Mouse (Mus musculus) midbrain, embryonic 14.5 days (tissue): ENCODE measurements around the gene Nav1. TPM values are rescaled to one million over a fixed set of nuclear protein-coding genes. Genes with fewer than 3 reads are reported as not detected.
A peak's percentile ranks its signal among the peaks of the same experiment; 100 is the strongest.

Source experiments
- ATAC-seq: fragments of 200-750 bp; cut with Nextera tagmentation; 2 replicates; pipeline ENCODE4 v1.8.0; 2017; ENCODE audit warnings: moderate number of reproducible peaks, moderate library complexity; ENCODE audit not compliant: low FRiP score, low TSS enrichment
- DNase-seq: peaks from one replicate; pipeline ENCODE4 v3.0.0-alpha.2; 2015
- H3K27ac ChIP-seq: fragments of 300-500 bp; sonication (generic); replicated peaks from 2 replicates; pipeline ENCODE4 v1.5.1; 2014; ENCODE audit warnings: mild to moderate bottlenecking, low read depth, low read length, moderate library complexity
- H3K27me3 ChIP-seq: fragments of 300-500 bp; sonication (generic); 2 replicates; pipeline ENCODE4 v1.6.1; 2014; ENCODE audit warnings: low read length, control low read depth, mixed read lengths; ENCODE audit not compliant: control insufficient read depth, insufficient read depth
- H3K36me3 ChIP-seq: fragments of 300-500 bp; sonication (generic); 2 replicates; pipeline ENCODE4 v1.6.1; 2014; ENCODE audit warnings: low read length, control low read depth; ENCODE audit not compliant: control insufficient read depth, insufficient read depth
- H3K4me1 ChIP-seq: fragments of 300-500 bp; sonication (generic); 2 replicates; pipeline ENCODE4 v1.6.1; 2014; ENCODE audit warnings: mild to moderate bottlenecking, antibody characterized with exemption, low read length, control low read depth; ENCODE audit not compliant: control insufficient read depth, insufficient read depth
- H3K4me2 ChIP-seq: fragments of 300-500 bp; sonication (generic); 2 replicates; pipeline ENCODE4 v1.6.1; 2014; ENCODE audit warnings: mild to moderate bottlenecking, low read length, moderate library complexity
- H3K4me3 ChIP-seq: fragments of 300-500 bp; sonication (generic); replicated peaks from 2 replicates; pipeline ENCODE4 v1.5.1; 2014; ENCODE audit warnings: low read depth, low read length
- H3K9ac ChIP-seq: fragments of 300-500 bp; sonication (generic); replicated peaks from 2 replicates; pipeline ENCODE4 v1.6.1; 2014; ENCODE audit warnings: mild to moderate bottlenecking, low read length, moderate library complexity
- H3K9me3 ChIP-seq: fragments of 300-500 bp; sonication (generic); 2 replicates; pipeline ENCODE4 v1.6.1; 2016; ENCODE audit warnings: low read length, control low read depth, mixed read lengths; ENCODE audit not compliant: control insufficient read depth
- WGBS: fragments of 180-500 bp; shearing (Covaris S2); extraction: QIAGEN DNeasy Blood & Tissue Kit; methylation state at CpG from one replicate; pipeline ENCODE4 v1.1.7; 2014; 5-methylcytosine and 5-hydroxymethylcytosine counted together
- polyA plus RNA-seq: library from polyadenylated mRNA; unstranded; fragments of >200 nt; fragmentation: Nextera tagmentation; extraction: Ambion mirVana; gene quantifications from 2 replicates; pipeline ENCODE4 v1.2.1, GENCODE M21; 2014

Gene Nav1
- polyA plus RNA-seq, 1 experiment from 2014 or later, result 56.3 TPM

- Histone ChIP-seq H3K9ac (peak overlapping the region; percentile 41; the same call in 1 of the 2 replicates), H3K9me3 (no peaks in the 10 kb centered on the region), H3K36me3 (peaks cover 7% of the 10 kb centered on the region; the same call in 1 of the 2 replicates), H3K4me1 (peaks cover 63% of the 10 kb centered on the region), H3K27me3 (no peaks in the 10 kb centered on the region), H3K27ac (0 out of 2 replicates have a peak overlapping the region, but pooled peaks have one; percentile 22), H3K4me2 (peak overlapping the region; percentile 85), H3K4me3 (peak overlapping the region; percentile 18)
- 10% methylated on average over 8 of the region's 8 CpGs for WGBS
- ATAC-seq, result no peak
- DNase-seq, result peak; percentile 71
Observed at GRCm38 (mm10) chr1:135581001-135581400, 26.1 kb downstream of the Nav1 start.

- 54% methylated on average over 3 of the region's 3 CpGs for WGBS
- no peak overlapping the region for H3K4me3 ChIP-seq
Observed at GRCm38 (mm10) chr1:135579111-135579510, 28.0 kb downstream of the Nav1 start.

GRCm38 (mm10) chr1:135577793-135578192 is 29.3 kb downstream of the Nav1 start:
- H3K27ac ChIP-seq, result no peak overlapping the region
- WGBS, result 74% methylated on average over 2 of the region's 2 CpGs
- H3K9me3 ChIP-seq, result no peaks in the 10 kb centered on the region
- no peak overlapping the region for H3K9ac ChIP-seq
- no peak overlapping the region for H3K4me2 ChIP-seq
- DNase-seq (no peak), ATAC-seq (no peak)
- peaks cover 63% of the 10 kb centered on the region for H3K4me1 ChIP-seq
- peaks cover 13% of the 10 kb centered on the region; the same call in 1 of the 2 replicates for H3K36me3 ChIP-seq
- H3K27me3 ChIP-seq, result no peaks in the 10 kb centered on the region
- no peak overlapping the region for H3K4me3 ChIP-seq

More at GRCm38 (mm10) chr1:135579111-135579510, 28.0 kb downstream of the Nav1 start:
- Histone ChIP-seq H3K27ac (no peak overlapping the region), H3K27me3 (no peaks in the 10 kb centered on the region), H3K4me1 (peaks cover 61% of the 10 kb centered on the region), H3K9me3 (no peaks in the 10 kb centered on the region), H3K9ac (no peak overlapping the region), H3K36me3 (peaks cover 13% of the 10 kb centered on the region; the same call in 1 of the 2 replicates), H3K4me2 (peak overlapping the region; percentile 85; the same call in 1 of the 2 replicates)
- DNase-seq (no peak), ATAC-seq (no peak)

- ATAC-seq (no peak), DNase-seq (no peak)
- no peaks in the 10 kb centered on the region for H3K9me3 ChIP-seq
- 91% methylated on average over 1 of the region's 1 CpGs for WGBS
- H3K9ac ChIP-seq, result no peak overlapping the region
- H3K4me3 ChIP-seq, result no peak overlapping the region
- no peaks in the 10 kb centered on the region for H3K27me3 ChIP-seq
- no peak overlapping the region for H3K27ac ChIP-seq
- peaks cover 42% of the 10 kb centered on the region for H3K4me1 ChIP-seq
- no peak overlapping the region for H3K4me2 ChIP-seq
- H3K36me3 ChIP-seq, result peaks cover 13% of the 10 kb centered on the region; the same call in 1 of the 2 replicates
Observed at GRCm38 (mm10) chr1:135575393-135575792, 31.7 kb downstream of the Nav1 start.

- no peak for ATAC-seq
- Histone ChIP-seq H3K36me3 (peaks cover 13% of the 10 kb centered on the region; the same call in 1 of the 2 replicates), H3K9me3 (no peaks in the 10 kb centered on the region), H3K27ac (no peak overlapping the region), H3K4me1 (peaks cover 34% of the 10 kb centered on the region), H3K27me3 (no peaks in the 10 kb centered on the region), H3K9ac (no peak overlapping the region), H3K4me3 (no peak overlapping the region), H3K4me2 (no peak overlapping the region)
- no peak for DNase-seq
- WGBS, result 77% methylated on average over 4 of the region's 4 CpGs
Observed at GRCm38 (mm10) chr1:135574451-135575208, 32.5 kb downstream of the Nav1 start.

- Histone ChIP-seq H3K27ac (peak overlapping the region; percentile 22; the same call in 1 of the 2 replicates), H3K4me1 (peaks cover 13% of the 10 kb centered on the region; the same call in 1 of the 2 replicates), H3K9ac (no peak overlapping the region), H3K9me3 (no peaks in the 10 kb centered on the region), H3K27me3 (no peaks in the 10 kb centered on the region), H3K4me2 (no peak overlapping the region), H3K36me3 (peaks cover 6% of the 10 kb centered on the region; the same call in 1 of the 2 replicates), H3K4me3 (no peak overlapping the region)
- DNase-seq (no peak), ATAC-seq (no peak)
- 27% methylated on average over 4 of the region's 4 CpGs for WGBS
Observed at GRCm38 (mm10) chr1:135572139-135572892, 34.8 kb downstream of the Nav1 start.

- DNase-seq, result no peak
- H3K27me3 ChIP-seq, result no peaks in the 10 kb centered on the region
- H3K4me3 ChIP-seq, result no peak overlapping the region
- H3K9ac ChIP-seq, result no peak overlapping the region
- H3K4me2 ChIP-seq, result no peak overlapping the region
- H3K36me3 ChIP-seq, result no peaks in the 10 kb centered on the region; the same call in 1 of the 2 replicates
- H3K9me3 ChIP-seq, result no peaks in the 10 kb centered on the region
- peaks cover 32% of the 10 kb centered on the region for H3K4me1 ChIP-seq
- ATAC-seq, result no peak
- 83% methylated on average over 8 of the region's 8 CpGs for WGBS
- no peak overlapping the region for H3K27ac ChIP-seq
Observed at GRCm38 (mm10) chr1:135568087-135568486, 39.0 kb downstream of the Nav1 start.

GRCm38 (mm10) chr1:135566611-135567010 is 40.5 kb downstream of the Nav1 start:
- WGBS, result 77% methylated on average over 7 of the region's 7 CpGs
- no peaks in the 10 kb centered on the region for H3K27me3 ChIP-seq
- H3K36me3 ChIP-seq, result no peaks in the 10 kb centered on the region; the same call in 1 of the 2 replicates

More at GRCm38 (mm10) chr1:135566611-135567010, 40.5 kb downstream of the Nav1 start:
- no peak for DNase-seq
- no peak overlapping the region for H3K4me3 ChIP-seq
- H3K9ac ChIP-seq, result no peak overlapping the region
- peaks cover 34% of the 10 kb centered on the region for H3K4me1 ChIP-seq
- no peaks in the 10 kb centered on the region for H3K9me3 ChIP-seq
- H3K27ac ChIP-seq, result no peak overlapping the region
- ATAC-seq, result no peak
- no peak overlapping the region for H3K4me2 ChIP-seq
